ENCODE assay signal across 19 mouse cellular contexts in genomic region chr14:117837715-117838114, GRCm38 (mm10).
"Had no signal": no experiment of that assay in that cellular context is flagged by ENCODE, and none has a peak within 500 bp of the region (broad histone marks: within the 10 kb centered on the region; RNA-seq: fewer than 3 reads in every experiment).

No protein-coding gene starts in this region.

- H3K4me2 ChIP-seq: liver, embryonic 13.5 days; neural tube, embryonic 12.5 days; neural tube, embryonic 15.5 days; stomach, embryonic 15.5 days had no signal

- H3K9ac ChIP-seq: liver, embryonic 13.5 days; neural tube, embryonic 12.5 days; neural tube, embryonic 15.5 days; stomach, embryonic 15.5 days had no signal

- H3K9me3 ChIP-seq: liver, embryonic 13.5 days; midbrain, embryonic 10.5 days; neural tube, embryonic 12.5 days; neural tube, embryonic 15.5 days; stomach, embryonic 15.5 days had no signal

- H3K4me3 ChIP-seq: layer of hippocampus, adult 2 months; left cerebral cortex, adult 2 months; liver, embryonic 13.5 days; megakaryocyte, embryonic 14.5 days; midbrain, embryonic 10.5 days; neural tube, embryonic 12.5 days; neural tube, embryonic 15.5 days; stomach, embryonic 15.5 days had no signal

- H3K4me1 ChIP-seq: liver, embryonic 13.5 days; megakaryocyte, embryonic 14.5 days; midbrain, embryonic 10.5 days had no signal

- H3K27me3 ChIP-seq: liver, embryonic 13.5 days; megakaryocyte, embryonic 14.5 days; neural tube, embryonic 12.5 days; neural tube, embryonic 15.5 days; stomach, embryonic 15.5 days had no signal

- DNase-seq: kidney, adult 2 months; kidney, postnatal 25 days; layer of hippocampus, postnatal 36 days; liver, embryonic 13.5 days; lung, adult 2 months; lung, postnatal 36 days; midbrain, embryonic 14.5 days; right cerebral cortex, adult 18-20 months; right cerebral cortex, postnatal 14 days; spleen, adult 18-20 months; thymus, postnatal 25 days had no signal

- H3K27ac ChIP-seq: kidney, postnatal 0 days; layer of hippocampus, adult 2 months; left cerebral cortex, adult 2 months; liver, embryonic 13.5 days; midbrain, embryonic 10.5 days; neural tube, embryonic 12.5 days; neural tube, embryonic 15.5 days; stomach, embryonic 15.5 days had no signal

- H3K36me3 ChIP-seq: liver, embryonic 13.5 days; midbrain, embryonic 10.5 days; neural tube, embryonic 12.5 days; neural tube, embryonic 15.5 days; stomach, embryonic 15.5 days had no signal
